Mouse (Mus musculus): ENCODE data around the gene Cat. TPM values are rescaled to one million over a fixed set of nuclear protein-coding genes. Genes with fewer than 3 reads are reported as not detected.

Gene Cat
- total and polyA plus RNA-seq, 2 experiments from 2014 or later: 64.2 to 91.3 TPM

DNA sequence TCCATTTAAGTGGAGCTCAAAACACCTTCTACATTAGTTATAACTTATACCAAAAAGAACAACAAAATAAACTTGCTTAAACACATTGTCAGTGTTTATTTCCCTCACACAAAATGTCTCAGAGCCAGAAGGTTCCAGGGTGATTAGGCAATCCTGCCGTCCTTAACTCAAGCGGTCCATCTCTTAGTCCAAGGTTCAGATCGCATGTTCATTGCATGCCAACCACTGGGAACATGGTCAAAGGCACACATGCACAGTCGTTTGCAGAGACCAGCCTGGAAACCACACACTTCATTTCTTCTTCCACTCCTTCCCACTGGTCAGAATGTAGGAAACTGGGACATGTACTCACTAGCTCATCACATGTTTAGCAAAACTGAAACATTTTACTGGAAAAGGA lies 7.6 kb upstream of the Cat start:
- H3K9me3 ChIP-seq (ENCODE audit: low read length): no peaks in the 10 kb centered on the region
- H3K27me3 ChIP-seq (ENCODE audit: insufficient read depth, low read length): no peaks in the 10 kb centered on the region
- no peak overlapping the region for H3K4me2 ChIP-seq (ENCODE audit: low read depth)
- H3K4me3 ChIP-seq (ENCODE audit: low read depth, low read length): no peak overlapping the region
- H3K9ac ChIP-seq: no peak overlapping the region
- DNase-seq (no peak), ATAC-seq (no peak)
- TF ChIP-seq CTCF (IDR thresholded peaks at IDR 0.05; ENCODE audit: low read depth): no peak
- no peak overlapping the region for H3K27ac ChIP-seq (ENCODE audit: low read depth, low read length)
- 81% methylated on average over 4 of the region's 4 CpGs for WGBS
- H3K36me3 ChIP-seq (ENCODE audit: insufficient read depth): no peaks in the 10 kb centered on the region
- H3K4me1 ChIP-seq (ENCODE audit: insufficient read depth): no peaks in the 10 kb centered on the region

DNA sequence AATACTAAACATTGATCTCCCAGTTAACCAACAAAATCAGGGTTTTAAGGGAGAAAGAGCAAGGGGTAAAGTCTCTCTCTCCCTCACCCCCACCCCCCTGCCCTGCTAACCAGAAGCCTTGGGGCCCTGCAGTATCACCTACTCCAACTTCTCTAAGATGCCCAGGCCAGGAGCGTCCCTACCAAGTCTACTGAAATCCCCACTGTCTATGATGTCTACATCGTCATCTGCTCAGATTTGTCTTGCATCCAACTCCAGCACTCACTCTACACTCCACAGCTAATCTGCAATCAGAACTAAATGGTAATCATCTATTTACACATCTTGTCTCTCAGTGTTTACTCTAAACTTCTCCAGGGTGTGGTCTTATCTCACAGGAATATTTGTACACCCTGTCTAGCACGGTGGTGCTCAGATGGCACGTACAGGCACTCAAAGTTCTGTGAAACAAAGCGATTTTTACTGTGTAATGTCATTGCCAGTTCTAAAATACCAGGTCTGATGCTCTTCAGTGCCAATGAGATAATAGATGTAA lies 907 bp downstream of the Cat start:
- Histone ChIP-seq H3K9ac (peak overlapping the region; percentile 64), H3K4me1 (ENCODE audit: insufficient read depth) (peaks cover 11% of the 10 kb centered on the region; the same call in 1 of the 2 replicates), H3K4me3 (ENCODE audit: low read depth, low read length) (peak overlapping the region; percentile 56), H3K36me3 (ENCODE audit: insufficient read depth) (no peaks in the 10 kb centered on the region), H3K9me3 (ENCODE audit: low read length) (no peaks in the 10 kb centered on the region), H3K27ac (ENCODE audit: low read depth, low read length) (peak overlapping the region; percentile 86; the same call in 1 of the 2 replicates), H3K4me2 (ENCODE audit: low read depth) (peak overlapping the region; percentile 59), H3K27me3 (ENCODE audit: insufficient read depth, low read length) (no peaks in the 10 kb centered on the region)
- TF ChIP-seq CTCF (IDR thresholded peaks at IDR 0.05; ENCODE audit: low read depth): no peak
- no peak for ATAC-seq
- DNase-seq: no peak
- whole genome bisulfite sequencing: 28% methylated on average over 5 of the region's 5 CpGs

DNA sequence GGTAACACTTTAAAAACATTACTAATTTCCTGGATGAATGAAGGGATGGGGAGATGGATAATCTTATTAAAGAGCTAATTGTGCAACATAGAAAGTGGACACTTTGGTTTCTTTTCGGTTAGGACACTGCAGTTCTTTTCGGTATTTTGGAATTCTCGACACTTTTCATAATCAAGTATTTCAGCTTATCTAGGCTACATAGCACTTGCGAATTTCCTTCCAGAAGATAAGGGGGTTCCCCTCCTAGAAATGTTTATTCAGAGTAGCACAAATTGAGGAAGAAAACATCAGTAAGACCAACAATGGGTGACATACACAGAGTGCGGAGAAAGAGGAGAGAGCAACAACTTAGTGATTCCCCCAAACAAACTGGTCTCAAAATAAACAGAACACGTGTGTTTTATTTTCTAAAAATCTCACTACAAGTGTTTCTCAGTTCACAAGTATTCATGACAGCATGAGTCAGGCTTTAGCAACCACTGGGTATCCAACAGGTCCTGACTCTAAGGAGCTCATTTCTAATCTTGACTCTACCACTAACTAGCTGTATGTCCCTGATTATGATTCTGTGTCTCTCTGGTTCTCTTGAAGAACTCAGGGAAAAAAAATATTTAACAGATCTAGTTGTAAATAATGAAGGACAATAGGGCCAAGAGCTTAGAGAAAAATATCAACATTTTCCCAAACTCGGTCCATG lies 1.5 kb downstream of the Cat start:
- H3K9me3 ChIP-seq (ENCODE audit: low read length): no peaks in the 10 kb centered on the region
- H3K4me2 ChIP-seq (ENCODE audit: low read depth): peak overlapping the region; percentile 59
- H3K9ac ChIP-seq: no peak overlapping the region
- no peak overlapping the region for H3K27ac ChIP-seq (ENCODE audit: low read depth, low read length)
- no peak for TF ChIP-seq CTCF (IDR thresholded peaks at IDR 0.05; ENCODE audit: low read depth)
- H3K4me3 ChIP-seq (ENCODE audit: low read depth, low read length): peak overlapping the region; percentile 56
- no peaks in the 10 kb centered on the region for H3K36me3 ChIP-seq (ENCODE audit: insufficient read depth)
- H3K4me1 ChIP-seq (ENCODE audit: insufficient read depth): peaks cover 11% of the 10 kb centered on the region; the same call in 1 of the 2 replicates
- H3K27me3 ChIP-seq (ENCODE audit: insufficient read depth, low read length): no peaks in the 10 kb centered on the region
- no peak for DNase-seq
- ATAC-seq: no peak
- WGBS: 75% methylated on average over 7 of the region's 7 CpGs

DNA sequence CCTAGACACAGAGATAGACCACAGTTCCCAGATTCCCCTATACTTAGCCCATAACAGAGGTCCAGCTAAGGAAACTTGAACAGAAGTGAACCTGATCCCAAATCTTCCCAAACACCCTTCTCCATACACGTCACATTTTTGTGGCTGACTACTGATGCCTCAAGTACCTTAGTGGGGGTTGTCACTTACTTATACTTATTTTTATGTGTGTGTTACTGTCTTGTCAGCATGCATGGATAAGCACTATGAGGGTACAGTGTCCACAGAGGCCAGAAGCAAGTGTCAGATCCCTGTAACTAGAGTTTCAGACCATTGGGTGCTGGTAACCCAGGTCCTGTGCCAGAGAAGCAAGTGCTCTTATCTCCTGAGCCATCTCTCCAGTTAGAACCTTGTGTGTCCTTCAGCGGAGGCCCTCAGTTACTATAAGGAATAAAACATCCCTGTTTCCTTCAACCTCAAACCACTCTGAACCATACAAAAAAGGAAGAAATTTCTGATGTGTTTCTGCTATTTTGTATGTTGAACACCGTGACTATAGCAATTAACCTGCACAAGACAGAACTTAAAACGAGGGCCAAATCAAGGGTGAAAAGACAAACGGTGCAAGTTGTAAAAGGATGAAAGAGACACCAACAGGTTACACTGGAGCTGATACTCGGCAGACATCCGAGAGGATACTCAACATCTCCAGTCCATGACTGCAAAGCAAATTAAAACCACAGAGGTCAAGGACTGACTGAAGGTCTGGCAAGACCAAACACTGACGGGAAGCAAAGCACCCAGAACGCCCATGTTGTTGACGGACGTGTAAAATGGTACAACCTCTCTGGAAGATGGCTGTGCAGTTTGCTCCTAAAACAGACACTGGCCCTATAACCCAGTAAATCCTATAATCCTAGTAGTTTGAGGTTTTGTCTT lies 3.4 kb downstream of the Cat start:
- H3K9ac ChIP-seq: no peak overlapping the region
- no peak overlapping the region for H3K4me3 ChIP-seq (ENCODE audit: low read depth, low read length)
- no peak overlapping the region for H3K4me2 ChIP-seq (ENCODE audit: low read depth)
- no peaks in the 10 kb centered on the region for H3K36me3 ChIP-seq (ENCODE audit: insufficient read depth)
- 89% methylated on average over 11 of the region's 11 CpGs for WGBS
- H3K9me3 ChIP-seq (ENCODE audit: low read length): no peaks in the 10 kb centered on the region
- ATAC-seq: no peak
- H3K27ac ChIP-seq (ENCODE audit: low read depth, low read length): no peak overlapping the region
- TF ChIP-seq CTCF (IDR thresholded peaks at IDR 0.05; ENCODE audit: low read depth): no peak
- no peaks in the 10 kb centered on the region for H3K27me3 ChIP-seq (ENCODE audit: insufficient read depth, low read length)
- H3K4me1 ChIP-seq (ENCODE audit: insufficient read depth): peaks cover 11% of the 10 kb centered on the region; the same call in 1 of the 2 replicates
- no peak for DNase-seq

DNA sequence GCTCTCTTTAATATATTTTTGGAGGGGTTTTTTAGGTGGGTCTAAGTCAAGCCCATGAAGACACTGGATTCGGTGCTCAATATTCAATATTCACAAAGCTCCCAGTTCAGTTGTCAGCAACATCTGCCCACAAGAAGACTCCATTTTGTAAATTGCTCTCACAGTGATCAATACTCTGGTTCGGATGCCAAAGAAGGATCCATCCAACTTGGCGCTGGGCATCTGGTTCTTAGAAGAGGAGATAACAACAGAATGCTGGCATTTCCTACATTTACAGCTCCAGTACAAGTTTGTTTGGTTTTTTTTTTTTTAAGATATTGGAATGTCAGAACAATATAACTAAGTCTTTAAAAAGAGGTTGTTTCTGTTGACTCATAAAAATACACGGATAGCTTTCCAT lies 4.1 kb downstream of the Cat start:
- no peak for TF ChIP-seq CTCF (IDR thresholded peaks at IDR 0.05; ENCODE audit: low read depth)
- ATAC-seq (no peak), DNase-seq (no peak)
- H3K36me3 ChIP-seq (ENCODE audit: insufficient read depth): no peaks in the 10 kb centered on the region
- 94% methylated on average over 4 of the region's 4 CpGs for WGBS
- H3K4me3 ChIP-seq (ENCODE audit: low read depth, low read length): no peak overlapping the region
- H3K4me2 ChIP-seq (ENCODE audit: low read depth): no peak overlapping the region
- no peaks in the 10 kb centered on the region for H3K27me3 ChIP-seq (ENCODE audit: insufficient read depth, low read length)
- no peak overlapping the region for H3K27ac ChIP-seq (ENCODE audit: low read depth, low read length)
- no peaks in the 10 kb centered on the region for H3K9me3 ChIP-seq (ENCODE audit: low read length)
- no peak overlapping the region for H3K9ac ChIP-seq
- H3K4me1 ChIP-seq (ENCODE audit: insufficient read depth): peaks cover 11% of the 10 kb centered on the region; the same call in 1 of the 2 replicates

DNA sequence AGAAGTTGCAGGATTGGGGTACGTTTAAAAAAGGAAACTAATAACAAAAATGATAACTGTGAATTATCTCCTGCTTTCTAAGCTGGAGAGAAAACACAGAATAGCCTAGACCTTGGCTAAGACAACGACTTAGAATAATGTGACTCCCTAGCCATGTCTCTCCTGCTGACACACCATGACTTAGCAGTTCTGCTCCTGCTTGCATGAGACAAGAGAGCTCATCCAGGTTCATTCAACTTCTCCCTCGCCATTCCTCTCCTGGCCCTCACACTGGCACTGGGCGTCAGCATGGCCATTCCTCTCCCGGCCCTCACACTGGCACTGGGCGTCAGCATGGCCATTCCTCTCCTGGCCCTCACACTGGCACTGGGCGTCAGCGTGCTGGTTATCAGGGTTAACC lies 4.7 kb downstream of the Cat start:
- TF ChIP-seq CTCF (IDR thresholded peaks at IDR 0.05; ENCODE audit: low read depth): no peak
- H3K36me3 ChIP-seq (ENCODE audit: insufficient read depth): no peaks in the 10 kb centered on the region
- no peak overlapping the region for H3K27ac ChIP-seq (ENCODE audit: low read depth, low read length)

More for the DNA sequence above, 4.7 kb downstream of the Cat start:
- WGBS: 91% methylated on average over 8 of the region's 8 CpGs
- no peak for DNase-seq
- ATAC-seq: no peak
- Histone ChIP-seq H3K27me3 (ENCODE audit: insufficient read depth, low read length) (no peaks in the 10 kb centered on the region), H3K9ac (no peak overlapping the region), H3K4me1 (ENCODE audit: insufficient read depth) (peaks cover 11% of the 10 kb centered on the region; the same call in 1 of the 2 replicates), H3K9me3 (ENCODE audit: low read length) (no peaks in the 10 kb centered on the region), H3K4me2 (ENCODE audit: low read depth) (no peak overlapping the region), H3K4me3 (ENCODE audit: low read depth, low read length) (no peak overlapping the region)
